Mouse (Mus musculus) subcutaneous adipose tissue, adult 2 months (tissue): ENCODE results near the gene Dusp9. TPM values are rescaled to one million over a fixed set of nuclear protein-coding genes. Genes with fewer than 3 reads are reported as not detected.

Experiments used
- polyA plus RNA-seq: library from polyadenylated mRNA; depleted of rRNA; stranded (reverse); fragments of >200 nt; gene quantifications from 2 replicates; pipeline ENCODE4 v1.2.3, GENCODE M21; 2012; ENCODE audit warnings: low replicate concordance; rRNA removed

Dusp9 gene
- polyA plus RNA-seq, result 0.86 and 1.6 TPM in 2 replicates

GRCm38 (mm10) chrX:73639255-73639675, at the start of gene Dusp9:
Gene Dusp9, plus strand, starts transcription at chrX:73639419.

DNA sequence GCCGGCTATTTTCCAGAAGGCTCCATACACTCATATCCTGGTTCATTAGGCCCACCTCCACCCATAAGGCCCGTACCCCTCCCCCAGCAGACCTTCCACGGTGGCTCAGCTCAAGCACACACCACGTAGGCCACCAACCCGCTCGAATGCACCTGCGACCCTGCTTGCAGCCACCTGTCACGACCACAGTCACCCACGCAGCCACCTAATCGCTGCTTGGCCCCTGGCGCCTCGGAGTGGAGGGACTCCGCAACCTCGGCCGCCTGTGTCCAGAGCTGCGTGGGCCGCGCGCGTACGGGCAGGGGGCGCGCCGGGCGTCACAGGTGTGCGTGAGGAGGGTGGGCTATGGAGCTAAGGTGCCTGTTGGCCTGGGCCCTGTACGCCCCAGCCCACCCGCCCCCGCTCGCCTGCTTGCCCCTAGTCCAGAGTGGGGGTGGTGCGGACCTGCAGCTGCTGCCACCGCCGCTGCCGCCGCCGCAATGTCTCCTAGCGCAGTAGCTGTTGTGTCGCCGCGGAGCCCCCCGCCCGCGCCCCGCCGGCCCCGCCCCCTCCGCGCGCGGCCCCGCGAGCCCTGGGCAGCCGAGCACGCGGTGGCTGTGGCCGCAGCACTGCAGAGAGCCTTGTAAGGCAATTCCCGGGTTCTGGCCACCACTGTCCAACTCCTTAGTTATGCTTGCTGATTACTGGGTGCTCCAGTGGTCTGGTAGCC, 20.5 kb downstream of the Dusp9 start, which contains the start of gene Pnck:
Gene Pnck, minus strand, starts transcription at position 543 of the 709 bp plus-strand sequence.

GRCm38 (mm10) chrX:73672879-73673618, 33.8 kb downstream of the Dusp9 start, which contains the start of gene Slc6a8:
Gene Slc6a8, plus strand, starts transcription at chrX:73673150.

Other genes starting within 250 kb of the Dusp9 start
- gene Gm18336, start 240.7 kb upstream of the Dusp9 start, polyA plus RNA-seq, result 0.27 and 0.37 TPM in 2 replicates
- 0.03 and 0.05 TPM in 2 replicates for gene Zfp92, start 228.3 kb upstream of the Dusp9 start, polyA plus RNA-seq
- gene Trex2, start 204.1 kb upstream of the Dusp9 start, polyA plus RNA-seq, result 0.36 TPM in 1 of 2 replicates, not detected in the other
- 23.5 and 24.7 TPM in 2 replicates for gene Haus7, start 180.4 kb upstream of the Dusp9 start, polyA plus RNA-seq
- gene Bgn, start 155.8 kb upstream of the Dusp9 start, polyA plus RNA-seq, result 345 and 430 TPM in 2 replicates
- gene Atp2b3, start 136.3 kb upstream of the Dusp9 start, polyA plus RNA-seq, result 0.04 and 0.08 TPM in 2 replicates
- gene Pnck, start 20.7 kb downstream of the Dusp9 start, polyA plus RNA-seq, result 4.0 and 51.5 TPM in 2 replicates
- 25.6 and 69.6 TPM in 2 replicates for gene Slc6a8, start 33.7 kb downstream of the Dusp9 start, polyA plus RNA-seq
- gene Bcap31, start 76.8 kb downstream of the Dusp9 start, polyA plus RNA-seq, result 117 and 255 TPM in 2 replicates
- gene Abcd1, start 77.2 kb downstream of the Dusp9 start, polyA plus RNA-seq, result 37.1 and 41.0 TPM in 2 replicates
- gene Plxnb3, start 117.7 kb downstream of the Dusp9 start, polyA plus RNA-seq, result 0.93 and 1.0 TPM in 2 replicates
- gene Srpk3, start 135.0 kb downstream of the Dusp9 start, polyA plus RNA-seq, result 1.4 and 13.5 TPM in 2 replicates
- gene Idh3g, start 147.5 kb downstream of the Dusp9 start, polyA plus RNA-seq, result 469 and 721 TPM in 2 replicates
- 199 and 230 TPM in 2 replicates for gene Ssr4, start 147.6 kb downstream of the Dusp9 start, polyA plus RNA-seq
- gene Pdzd4, start 185.6 kb downstream of the Dusp9 start, polyA plus RNA-seq, result 1.0 and 10.7 TPM in 2 replicates